Mouse (Mus musculus): ENCODE results near the gene Zfp609. TPM values are rescaled to one million over a fixed set of nuclear protein-coding genes. Genes with fewer than 3 reads are reported as not detected.

Zfp609 gene
- total RNA-seq (2015) = 10.4 and 11.3 TPM in 2 replicates
- 2.6 and 3.3 TPM in 2 replicates for total RNA-seq (2017)

- peak; percentile 86 for ATAC-seq (ENCODE audit: poor library complexity, severe bottlenecking)
Observed at GRCm38 (mm10) chr9:65827344-65828015, at the start of gene Zfp609. TSS of gene Zfp609 (minus strand) at chr9:65827564.

GRCm38 (mm10) chr9:65859656-65860055 is 32.3 kb upstream of the Zfp609 start:
- ATAC-seq (ENCODE audit: poor library complexity, severe bottlenecking) = no peak

GRCm38 (mm10) chr9:65850203-65850602 is 22.8 kb upstream of the Zfp609 start:
- no peak for ATAC-seq (ENCODE audit: poor library complexity, severe bottlenecking)

GRCm38 (mm10) chr9:65848154-65848553 is 20.8 kb upstream of the Zfp609 start:
- no peak for ATAC-seq (ENCODE audit: poor library complexity, severe bottlenecking)

GRCm38 (mm10) chr9:65844421-65845165 is 17.2 kb upstream of the Zfp609 start:
- ATAC-seq (ENCODE audit: poor library complexity, severe bottlenecking) = peak; percentile 62

- ATAC-seq (ENCODE audit: poor library complexity, severe bottlenecking) = no peak
Observed at GRCm38 (mm10) chr9:65839841-65840240, 12.5 kb upstream of the Zfp609 start.

- ATAC-seq (ENCODE audit: poor library complexity, severe bottlenecking) = no peak
Observed at GRCm38 (mm10) chr9:65836916-65837315, 9.6 kb upstream of the Zfp609 start.

- no peak for ATAC-seq (ENCODE audit: poor library complexity, severe bottlenecking)
Observed at GRCm38 (mm10) chr9:65834628-65835354, 7.4 kb upstream of the Zfp609 start.

GRCm38 (mm10) chr9:65833640-65834039 is 6.3 kb upstream of the Zfp609 start:
- ATAC-seq (ENCODE audit: poor library complexity, severe bottlenecking) = no peak

- ATAC-seq (ENCODE audit: poor library complexity, severe bottlenecking) = no peak
Observed at GRCm38 (mm10) chr9:65833230-65833629, 5.9 kb upstream of the Zfp609 start.

- ATAC-seq (ENCODE audit: poor library complexity, severe bottlenecking) = no peak
Observed at GRCm38 (mm10) chr9:65832041-65832440, 4.7 kb upstream of the Zfp609 start.

- no peak for ATAC-seq (ENCODE audit: poor library complexity, severe bottlenecking)
Observed at GRCm38 (mm10) chr9:65831164-65831563, 3.8 kb upstream of the Zfp609 start.

GRCm38 (mm10) chr9:65830255-65830654 is 2.9 kb upstream of the Zfp609 start:
- no peak for ATAC-seq (ENCODE audit: poor library complexity, severe bottlenecking)

- ATAC-seq (ENCODE audit: poor library complexity, severe bottlenecking) = 0 out of 2 replicates have a peak, but pooled peaks have one; percentile 30
Observed at GRCm38 (mm10) chr9:65829410-65829809, 2.0 kb upstream of the Zfp609 start.

- no peak for ATAC-seq (ENCODE audit: poor library complexity, severe bottlenecking)
Observed at GRCm38 (mm10) chr9:65828511-65828910, 1.1 kb upstream of the Zfp609 start.

- no peak for ATAC-seq (ENCODE audit: poor library complexity, severe bottlenecking)
Observed at GRCm38 (mm10) chr9:65828016-65828403, 646 bp upstream of the Zfp609 start.

- peak; percentile 33 for ATAC-seq (ENCODE audit: poor library complexity, severe bottlenecking)
Observed at GRCm38 (mm10) chr9:65826588-65827343, 598 bp downstream of the Zfp609 start.

- no peak for ATAC-seq (ENCODE audit: poor library complexity, severe bottlenecking)
Observed at GRCm38 (mm10) chr9:65826226-65826587, 1.2 kb downstream of the Zfp609 start.

GRCm38 (mm10) chr9:65823716-65824462 is 3.5 kb downstream of the Zfp609 start:
- no peak for ATAC-seq (ENCODE audit: poor library complexity, severe bottlenecking)

GRCm38 (mm10) chr9:65822011-65822410 is 5.4 kb downstream of the Zfp609 start:
- no peak for ATAC-seq (ENCODE audit: poor library complexity, severe bottlenecking)

All from megakaryocyte, adult 5-6 weeks (primary cell).